Mouse (Mus musculus) liver, adult 2 months (tissue): ENCODE data around the gene Dohh.

Source experiments
- CTCF ChIP-seq: fragments of 200-500 bp; IDR thresholded peaks from 2 replicates; pipeline ENCODE4 v1.5.1; 2011; ENCODE audit warnings: low read depth, low read length, control low read depth
- POLR2A ChIP-seq: fragments of 200-500 bp; IDR thresholded peaks from 2 replicates; pipeline ENCODE4 v1.6.1; 2011; ENCODE audit warnings: low read length, control low read depth; ENCODE audit not compliant: insufficient read depth; ENCODE audit errors: extremely low read depth

DNA sequence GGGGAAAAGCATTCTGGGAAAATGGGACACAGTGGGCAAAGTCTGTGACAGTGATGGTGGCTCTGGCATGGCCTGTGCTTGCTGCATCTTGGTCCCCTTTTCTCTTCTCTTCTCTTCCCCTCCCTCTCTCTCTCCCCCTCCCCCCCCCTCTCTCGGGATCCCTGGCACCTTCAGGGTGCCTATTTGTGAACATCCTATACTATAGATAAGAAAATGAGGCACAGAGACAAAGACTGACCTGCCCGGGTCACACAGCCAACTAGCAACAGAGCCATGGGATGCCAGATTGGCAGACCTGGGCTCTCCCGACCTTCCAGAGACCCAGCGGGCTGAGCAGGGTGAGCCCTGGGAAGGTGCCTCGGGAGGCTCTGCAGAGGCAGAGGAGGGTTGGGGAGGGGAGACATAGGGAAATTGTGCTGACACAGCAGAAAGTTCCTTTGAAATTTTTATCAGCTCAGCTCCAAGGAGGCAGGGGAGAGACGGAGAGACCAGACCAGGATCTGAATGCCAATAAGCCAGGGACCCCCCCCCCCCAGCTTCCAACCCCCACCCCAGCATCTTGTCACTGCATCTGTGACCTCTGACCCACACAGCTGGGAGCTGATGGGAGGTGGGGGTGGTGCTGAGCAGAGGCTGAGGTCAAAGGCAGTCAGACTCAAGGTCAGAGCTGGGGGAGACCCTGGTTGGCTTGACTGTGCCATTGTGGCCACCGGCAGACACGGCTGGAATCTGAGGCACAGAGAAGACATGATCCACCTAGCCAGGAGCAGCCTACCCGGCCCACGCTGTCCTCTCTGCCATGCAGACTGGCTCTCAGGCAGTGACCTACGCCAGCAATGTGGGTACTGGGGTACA, 34.2 kb downstream of the Dohh start:
- TF ChIP-seq POLR2A (no peak), CTCF (no peak)
